Mouse (Mus musculus) intestine, embryonic 15.5 days (tissue): ENCODE data around the gene Mc1r. TPM values are rescaled to one million over a fixed set of nuclear protein-coding genes. Genes with fewer than 3 reads are reported as not detected.
"Not testable (repeated sequence)": the region's sequence is repeated elsewhere in the genome, so short reads cannot be mapped to it uniquely, and the experiment has no call there.

Source experiments
- ATAC-seq: fragments of 200-750 bp; cut with Nextera tagmentation; 2 replicates; pipeline ENCODE4 v1.8.0; 2017; ENCODE audit warnings: moderate TSS enrichment, moderate library complexity
- H3K27ac ChIP-seq: fragments of 300-500 bp; sonication (generic); 2 replicates; pipeline ENCODE4 v1.5.1; 2015; ENCODE audit warnings: mild to moderate bottlenecking, inconsistent platforms
- H3K27me3 ChIP-seq: fragments of 300-500 bp; sonication (generic); replicated peaks from 2 replicates; pipeline ENCODE4 v1.6.1; 2015; ENCODE audit warnings: inconsistent platforms
- H3K36me3 ChIP-seq: fragments of 300-500 bp; sonication (generic); 2 replicates; pipeline ENCODE4 v1.6.1; 2015; ENCODE audit warnings: inconsistent platforms
- H3K4me1 ChIP-seq: fragments of 300-500 bp; sonication (generic); replicated peaks from 2 replicates; pipeline ENCODE4 v1.6.1; 2015; ENCODE audit warnings: inconsistent platforms
- H3K4me2 ChIP-seq: fragments of 300-500 bp; sonication (generic); replicated peaks from 2 replicates; pipeline ENCODE4 v1.6.1; 2015; ENCODE audit warnings: mild to moderate bottlenecking, inconsistent platforms
- H3K4me3 ChIP-seq: fragments of 300-500 bp; sonication (generic); replicated peaks from 2 replicates; pipeline ENCODE4 v1.5.1; 2015; ENCODE audit warnings: inconsistent platforms
- H3K9ac ChIP-seq: fragments of 300-500 bp; sonication (generic); 2 replicates; pipeline ENCODE4 v1.6.1; 2015; ENCODE audit warnings: inconsistent platforms
- H3K9me3 ChIP-seq: fragments of 300-500 bp; sonication (generic); 2 replicates; pipeline ENCODE4 v1.6.1; 2016; ENCODE audit warnings: inconsistent platforms
- WGBS: fragments of 180-500 bp; shearing (Covaris S2); methylation state at CpG from one replicate; pipeline ENCODE4 v1.1.7; 2015; 5-methylcytosine and 5-hydroxymethylcytosine counted together
- polyA plus RNA-seq: library from polyadenylated mRNA; unstranded; fragments of >200 nt; fragmentation: Nextera tagmentation; extraction: Ambion mirVana; gene quantifications from 2 replicates; pipeline ENCODE4 v1.2.1, GENCODE M21; 2015

Mc1r gene
- polyA plus RNA-seq, 1 experiment from 2014 or later, result 0.04 TPM

- peaks cover 41% of the 10 kb centered on the region for H3K27me3 ChIP-seq
- not testable (repeated sequence) for ATAC-seq, H3K36me3 ChIP-seq, H3K9ac ChIP-seq, H3K4me3 ChIP-seq, H3K27ac ChIP-seq, H3K9me3 ChIP-seq, H3K4me2 ChIP-seq, H3K4me1 ChIP-seq
- WGBS, result 81% methylated on average over 5 of the region's 5 CpGs
These were observed 8.2 kb downstream of the Mc1r start for GRCm38 (mm10) chr8:123414997-123415696.

GRCm38 (mm10) chr8:123415967-123416943 is 9.3 kb downstream of the Mc1r start:
- no peak overlapping the region for H3K9ac ChIP-seq
- WGBS, result 75% methylated on average over 8 of the region's 8 CpGs

GRCm38 (mm10) chr8:123416944-123417555 is 10.1 kb downstream of the Mc1r start:
- H3K4me1 ChIP-seq, result no peaks in the 10 kb centered on the region
- WGBS, result 76% methylated on average over 8 of the region's 8 CpGs
- no peak for ATAC-seq
- H3K36me3 ChIP-seq, result no peaks in the 10 kb centered on the region
- no peak overlapping the region for H3K4me2 ChIP-seq
- H3K9me3 ChIP-seq, result no peaks in the 10 kb centered on the region
- no peak overlapping the region for H3K27ac ChIP-seq
- H3K4me3 ChIP-seq, result no peak overlapping the region
- H3K9ac ChIP-seq, result no peak overlapping the region
- H3K27me3 ChIP-seq, result peaks cover 24% of the 10 kb centered on the region

More at GRCm38 (mm10) chr8:123415967-123416943, 9.3 kb downstream of the Mc1r start:
- Histone ChIP-seq H3K27me3 (peaks cover 32% of the 10 kb centered on the region), H3K27ac (no peak overlapping the region), H3K36me3 (no peaks in the 10 kb centered on the region), H3K4me1 (peaks cover 6% of the 10 kb centered on the region), H3K4me2 (no peak overlapping the region), H3K9me3 (no peaks in the 10 kb centered on the region), H3K4me3 (no peak overlapping the region)
- no peak for ATAC-seq

- no peak overlapping the region for H3K4me3 ChIP-seq
- ATAC-seq, result no peak
- no peak overlapping the region for H3K27ac ChIP-seq
- 81% methylated on average over 4 of the region's 4 CpGs for WGBS
- no peak overlapping the region for H3K9ac ChIP-seq
- H3K4me1 ChIP-seq, result no peaks in the 10 kb centered on the region
- H3K4me2 ChIP-seq, result no peak overlapping the region
- no peaks in the 10 kb centered on the region for H3K9me3 ChIP-seq
- 0 out of 2 replicates have a peak, but pooled peaks cover 2% of the 10 kb centered on the region for H3K27me3 ChIP-seq
- no peaks in the 10 kb centered on the region for H3K36me3 ChIP-seq
These were observed 12.8 kb downstream of the Mc1r start for GRCm38 (mm10) chr8:123419711-123420110.

GRCm38 (mm10) chr8:123420525-123421281 is 13.8 kb downstream of the Mc1r start:
- H3K27ac ChIP-seq, result no peak overlapping the region
- no peak overlapping the region for H3K9ac ChIP-seq
- H3K27me3 ChIP-seq, result 0 out of 2 replicates have a peak, but pooled peaks cover 2% of the 10 kb centered on the region
- no peaks in the 10 kb centered on the region for H3K36me3 ChIP-seq
- H3K4me2 ChIP-seq, result no peak overlapping the region
- H3K4me1 ChIP-seq, result no peaks in the 10 kb centered on the region
- ATAC-seq, result no peak
- no peak overlapping the region for H3K4me3 ChIP-seq
- 91% methylated on average over 34 of the region's 34 CpGs for WGBS
- no peaks in the 10 kb centered on the region for H3K9me3 ChIP-seq

GRCm38 (mm10) chr8:123421325-123421724 is 14.4 kb downstream of the Mc1r start:
- no peak for ATAC-seq
- 88% methylated on average over 19 of the region's 19 CpGs for WGBS

GRCm38 (mm10) chr8:123422056-123422780 is 15.3 kb downstream of the Mc1r start:
- ATAC-seq, result peak; percentile 72; the same call in 1 of the 2 replicates
- no peak overlapping the region for H3K9ac ChIP-seq
- no peaks in the 10 kb centered on the region for H3K36me3 ChIP-seq
- peak overlapping the region; percentile 26 for H3K4me3 ChIP-seq
- 0 out of 2 replicates have a peak, but pooled peaks cover 6% of the 10 kb centered on the region for H3K9me3 ChIP-seq
- peak overlapping the region; percentile 62 for H3K4me2 ChIP-seq
- WGBS, result 10% methylated on average over 17 of the region's 17 CpGs
- no peak overlapping the region for H3K27ac ChIP-seq
- H3K4me1 ChIP-seq, result no peaks in the 10 kb centered on the region
- H3K27me3 ChIP-seq, result 0 out of 2 replicates have a peak, but pooled peaks cover 2% of the 10 kb centered on the region

More at GRCm38 (mm10) chr8:123421325-123421724, 14.4 kb downstream of the Mc1r start:
- Histone ChIP-seq H3K27me3 (0 out of 2 replicates have a peak, but pooled peaks cover 2% of the 10 kb centered on the region), H3K9ac (no peak overlapping the region), H3K27ac (no peak overlapping the region), H3K4me2 (no peak overlapping the region), H3K4me3 (no peak overlapping the region), H3K9me3 (no peaks in the 10 kb centered on the region), H3K36me3 (no peaks in the 10 kb centered on the region), H3K4me1 (no peaks in the 10 kb centered on the region)

GRCm38 (mm10) chr8:123422781-123423159 is 15.9 kb downstream of the Mc1r start:
- Histone ChIP-seq H3K4me2 (peak overlapping the region; percentile 62), H3K36me3 (no peaks in the 10 kb centered on the region), H3K9me3 (peaks cover 12% of the 10 kb centered on the region; the same call in 1 of the 2 replicates), H3K9ac (no peak overlapping the region), H3K4me3 (no peak overlapping the region), H3K27ac (no peak overlapping the region), H3K27me3 (0 out of 2 replicates have a peak, but pooled peaks cover 2% of the 10 kb centered on the region), H3K4me1 (no peaks in the 10 kb centered on the region)
- WGBS, result 14% methylated on average over 3 of the region's 3 CpGs
- ATAC-seq, result no peak

- Histone ChIP-seq H3K36me3 (no peaks in the 10 kb centered on the region), H3K4me1 (no peaks in the 10 kb centered on the region), H3K27me3 (0 out of 2 replicates have a peak, but pooled peaks cover 2% of the 10 kb centered on the region), H3K4me3 (peak within 1 kb of the TSS; percentile 26), H3K27ac (no peak within 1 kb of the TSS), H3K4me2 (peak within 1 kb of the TSS; percentile 62), H3K9me3 (peaks cover 15% of the 10 kb centered on the region; the same call in 1 of the 2 replicates), H3K9ac (no peak within 1 kb of the TSS)
- ATAC-seq, result no peak
- 76% methylated on average over 7 of the region's 7 CpGs for WGBS
These were observed 16.5 kb downstream of the Mc1r start, which contains the start of gene Def8 for GRCm38 (mm10) chr8:123423441-123423840. Gene Def8 (plus strand): TSS chr8:123423527.

GRCm38 (mm10) chr8:123426511-123427509 is 19.9 kb downstream of the Mc1r start:
- 96% methylated on average over 27 of the region's 27 CpGs for WGBS
- H3K27me3 ChIP-seq, result no peaks in the 10 kb centered on the region

More at GRCm38 (mm10) chr8:123426511-123427509, 19.9 kb downstream of the Mc1r start:
- H3K4me2 ChIP-seq, result no peak overlapping the region
- no peak overlapping the region for H3K27ac ChIP-seq
- no peaks in the 10 kb centered on the region for H3K4me1 ChIP-seq
- no peak for ATAC-seq
- no peak overlapping the region for H3K4me3 ChIP-seq
- H3K9me3 ChIP-seq, result peaks cover 15% of the 10 kb centered on the region; the same call in 1 of the 2 replicates
- H3K36me3 ChIP-seq, result no peaks in the 10 kb centered on the region
- H3K9ac ChIP-seq, result no peak overlapping the region
